Mouse (Mus musculus): ENCODE data around the gene Gm10309.

DNA sequence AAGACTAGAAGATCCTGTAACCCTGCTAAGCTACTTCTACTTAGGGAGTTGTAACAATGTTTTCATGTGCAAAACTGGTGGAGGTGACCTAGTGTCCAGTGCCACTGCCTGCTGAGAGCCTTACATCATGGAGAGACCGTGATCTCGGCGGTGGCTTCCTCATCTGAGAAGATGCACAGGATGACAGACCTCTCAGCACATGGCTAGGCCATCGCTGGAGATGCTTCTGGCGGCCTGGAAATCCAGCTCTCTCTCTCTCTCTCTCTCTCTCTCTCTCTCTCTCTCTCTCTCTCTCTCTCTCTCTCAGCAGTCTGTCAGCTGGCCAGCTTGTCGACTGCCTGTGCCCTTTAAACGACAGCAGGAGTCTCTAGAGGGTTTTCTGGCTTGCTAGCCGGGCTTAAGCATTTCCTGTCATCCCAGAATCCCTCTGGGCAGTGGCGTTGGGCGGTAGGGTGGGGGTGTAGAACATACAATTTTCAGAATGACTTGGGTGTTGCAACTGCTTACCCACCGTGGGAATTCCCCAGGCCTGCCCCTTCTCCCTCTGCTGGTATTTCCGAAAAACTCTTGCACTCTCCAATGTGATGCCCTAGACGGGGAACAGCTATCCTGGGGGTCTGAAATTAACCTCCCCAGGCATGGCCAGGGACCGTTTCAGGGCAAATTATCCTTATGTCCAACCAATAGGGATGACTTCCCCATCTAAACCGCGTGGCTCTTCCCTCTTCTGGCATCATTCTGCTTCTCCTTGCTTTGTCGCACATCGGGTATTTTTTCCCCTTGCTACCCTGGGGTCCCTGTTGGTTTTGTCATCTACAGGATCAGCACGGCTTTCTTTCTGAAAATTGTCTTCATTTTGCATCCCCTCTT is 2.5 kb upstream of the Gm10309 start:
- no peak for TF ChIP-seq TCF12 (IDR thresholded peaks at IDR 0.05; ENCODE audit: insufficient read depth, poor library complexity, severe bottlenecking)
- TF ChIP-seq E2F4 (IDR thresholded peaks at IDR 0.05; ENCODE audit: insufficient read depth): no peak
- no peak for TF ChIP-seq POLR2A (IDR thresholded peaks at IDR 0.05; ENCODE audit: insufficient read length, low read depth)
- TF ChIP-seq REST (IDR thresholded peaks at IDR 0.05; ENCODE audit: insufficient read depth, insufficient read length): no peak
- no peak for TF ChIP-seq POLR2AphosphoS2 (IDR thresholded peaks at IDR 0.05; ENCODE audit: insufficient read length, low read depth)
- TF ChIP-seq CEBPB (IDR thresholded peaks at IDR 0.05; ENCODE audit: insufficient read depth, poor library complexity, severe bottlenecking): no peak
- no peak for TF ChIP-seq MYOG (IDR thresholded peaks at IDR 0.05; ENCODE audit: control insufficient read depth in 1 of 3, insufficient read depth in 1 of 3, insufficient read length in 2 of 3, low read depth in 2 of 3)
- TF ChIP-seq USF1 (IDR thresholded peaks at IDR 0.05; ENCODE audit: low read depth): no peak
- no peak for TF ChIP-seq MAX (IDR thresholded peaks at IDR 0.05; ENCODE audit: low read depth)
- no peak for TF ChIP-seq TCF3 (IDR thresholded peaks at IDR 0.05; ENCODE audit: insufficient read length, low read depth)
- no peak for TF ChIP-seq MYOD1 (IDR thresholded peaks at IDR 0.05; ENCODE audit: control insufficient read depth in 1 of 3, insufficient read length in 2 of 3, low read depth in 2 of 3)
